Comparison of ENCODE assay signal across 20 mouse cellular contexts in genomic region chr1:93277041-93277440, GRCm38 (mm10). TPM values are rescaled to one million over a fixed set of nuclear protein-coding genes. Genes with fewer than 3 reads are reported as not detected.
DNase-seq lines count a peak whose midpoint lies in the region; ATAC-seq and TF ChIP-seq lines count a peak whose summit lies in the region.
"Had no signal": no experiment of that assay in that cellular context is flagged by ENCODE, and none has a peak within 500 bp of the region (broad histone marks: within the 10 kb centered on the region; RNA-seq: fewer than 3 reads in every experiment).

No protein-coding gene starts in this region.

- no peak overlapping the region for H3K27ac ChIP-seq in cerebellum, adult 2 months (ENCODE audit: insufficient read depth, low read length)
- H3K27ac ChIP-seq: embryonic facial prominence, embryonic 10.5 days; embryonic facial prominence, embryonic 12.5 days; forebrain, embryonic 13.5 days; forebrain, embryonic 15.5 days had no signal

- TF ChIP-seq POLR2A in cerebellum, adult 2 months (IDR thresholded peaks at IDR 0.05; ENCODE audit: borderline replicate concordance, insufficient read depth, low read length): no peak

- ATAC-seq in cerebellum, adult (ENCODE audit: insufficient number of reproducible peaks, low FRiP score, low TSS enrichment): no peak
- ATAC-seq: activated CD4-positive, CD25-positive, alpha-beta regulatory T cell, adult 4 months; CD4-positive, CD25-positive, alpha-beta regulatory T cell, adult 4 months; forebrain, embryonic 13.5 days; forebrain, embryonic 15.5 days; forebrain, postnatal 0 days; Patski had no signal

- peak; percentile 32 to 38 for DNase-seq in cerebellum, adult 2 months
- no peak for DNase-seq in cerebellum, adult 11-12 months
- DNase-seq in cerebellum, postnatal 14 days: peak; percentile 57 to 61
- no peak for DNase-seq in cerebellum, adult 9-10 months
- DNase-seq in cerebellum, postnatal 36 days: peak; percentile 17 to 24
- DNase-seq: adrenal gland, adult 8-10 months; adrenal gland, postnatal 14 days; adrenal gland, postnatal 36 days; B cell, adult 2 months; cerebellum, adult 8-10 months; forebrain, postnatal 0 days had no signal

- H3K4me1 ChIP-seq in cerebellum, adult 2 months (ENCODE audit: control insufficient read depth, insufficient read depth, low read length): peaks cover 8% of the 10 kb centered on the region
- H3K4me1 ChIP-seq: embryonic facial prominence, embryonic 12.5 days had no signal

- 31% methylated on average over 7 of the region's 7 CpGs for WGBS in cerebellum, adult 2 months

- TF ChIP-seq CTCF in cerebellum, adult 2 months (IDR thresholded peaks at IDR 0.05; ENCODE audit: borderline replicate concordance, insufficient read depth, low read depth, low read length): no peak

- H3K27me3 ChIP-seq in cerebellum, adult 2 months (ENCODE audit: control insufficient read depth, insufficient read depth, low read length): no peaks in the 10 kb centered on the region
- H3K27me3 ChIP-seq: embryonic facial prominence, embryonic 12.5 days; forebrain, embryonic 13.5 days; forebrain, embryonic 15.5 days; Patski had no signal

- no peak overlapping the region for H3K4me3 ChIP-seq in cerebellum, adult 2 months (replicated peaks; ENCODE audit: insufficient read depth, low read depth, low read length)
- H3K4me3 ChIP-seq: embryonic facial prominence, embryonic 10.5 days; embryonic facial prominence, embryonic 12.5 days; forebrain, embryonic 13.5 days; forebrain, embryonic 15.5 days had no signal

RNA-seq across cellular contexts. Expression of gene Mterf4, which starts 28.7 kb away (rescaled TPM):
- 20.2 and 20.5 TPM in 2 replicates for polyA plus RNA-seq in cerebellum, adult 2 months (2012; rRNA removed)

RNA-seq across cellular contexts. Expression of gene Sned1, which starts 41.4 kb away (rescaled TPM):
- polyA plus RNA-seq in cerebellum, adult 2 months (2012; rRNA removed): 18.5 and 20.6 TPM in 2 replicates
- polyA plus RNA-seq: G1E had no signal

Comparison
In these comparisons a context has a peak if more than half of its experiments do, and no peak if none do; other contexts are left out.
1. DNase-seq: peak in cerebellum, adult 2 months (2 of 2), cerebellum, postnatal 14 days (2 of 2) and cerebellum, postnatal 36 days (2 of 2); none in cerebellum, adult 11-12 months (single experiment) and cerebellum, adult 9-10 months (single experiment).